Mouse (Mus musculus) left cerebral cortex, postnatal 36 days (tissue): ENCODE measurements around the gene Rap2a. TPM values are rescaled to one million over a fixed set of nuclear protein-coding genes. Genes with fewer than 3 reads are reported as not detected.

ENCODE experiments used
- DNase-seq, 2 experiments: peaks; one replicate each; pipeline ENCODE4 v3.0.0; 2021 to 2022; ENCODE audit warnings: low spot score in 2 of 2, mixed read lengths in 1 of 2
- intact Hi-C: fragments of 180-260 bp; cut with DNase I; formaldehyde crosslinking; loops from one replicate; pipeline ENCODE4 v1.15.1; 2025
- total RNA-seq, 2 experiments: library from RNA; stranded (reverse); gene quantifications; 2 replicates each; pipeline ENCODE4 v1.2.3; 2021

Gene Rap2a
- total RNA-seq, 2 experiments from 2014 or later, result 91.3 to 93.9 TPM

- no peak for DNase-seq
- intact Hi-C loops, result no loop called here
Observed at GRCm38 (mm10) chr14:120496284-120496683, 18.0 kb downstream of the Rap2a start.

- intact Hi-C loops, result no loop called here
- DNase-seq, result no peak
Observed at GRCm38 (mm10) chr14:120496827-120497226, 18.6 kb downstream of the Rap2a start.

GRCm38 (mm10) chr14:120499096-120499495 is 20.9 kb downstream of the Rap2a start:
- DNase-seq, result no peak
- intact Hi-C loops, result no loop called here

- no peak for DNase-seq
- intact Hi-C loops, result no loop called here
Observed at GRCm38 (mm10) chr14:120499601-120500000, 21.4 kb downstream of the Rap2a start.

GRCm38 (mm10) chr14:120500021-120500560 is 21.8 kb downstream of the Rap2a start:
- intact Hi-C loops, result no loop called here
- DNase-seq, result peak in 1 of 2 experiments; percentile 36

DNA sequence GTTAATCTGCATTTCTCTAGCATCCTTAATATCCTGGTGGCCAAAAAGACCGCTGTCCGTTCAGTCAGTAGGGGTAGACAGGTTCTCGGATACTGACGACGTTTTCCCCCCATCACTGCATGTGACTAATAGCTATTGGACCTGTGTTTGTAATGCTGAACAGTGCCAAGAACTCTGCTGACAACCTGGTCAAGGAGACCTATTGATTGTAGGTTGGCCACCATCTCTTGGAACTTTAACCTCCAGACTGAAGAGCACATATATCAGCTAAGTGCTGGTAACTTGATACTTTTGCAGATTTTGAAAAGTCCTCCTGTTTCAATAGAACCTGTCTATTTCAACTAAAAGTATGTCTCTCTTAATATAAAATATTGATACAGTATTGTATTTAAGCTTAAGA is 22.5 kb downstream of the Rap2a start:
- intact Hi-C loops, result no loop called here
- DNase-seq, result no peak

DNA sequence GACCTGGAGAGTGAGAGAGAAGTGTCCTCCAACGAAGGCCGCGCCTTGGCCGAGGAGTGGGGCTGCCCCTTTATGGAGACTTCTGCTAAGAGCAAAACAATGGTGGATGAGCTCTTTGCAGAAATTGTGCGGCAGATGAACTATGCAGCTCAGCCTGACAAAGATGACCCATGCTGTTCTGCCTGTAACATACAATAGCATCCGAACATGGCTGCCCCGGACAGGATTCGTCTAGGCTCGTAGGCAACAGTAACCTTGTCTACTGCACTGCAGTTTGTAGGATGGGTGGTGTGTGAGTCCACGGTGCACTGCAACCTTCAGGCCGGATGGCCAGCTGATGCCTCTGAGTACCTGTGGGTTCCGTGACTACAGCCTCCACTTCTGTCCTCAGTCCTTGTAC is 25.4 kb downstream of the Rap2a start:
- intact Hi-C loops, result no loop called here
- no peak for DNase-seq

DNA sequence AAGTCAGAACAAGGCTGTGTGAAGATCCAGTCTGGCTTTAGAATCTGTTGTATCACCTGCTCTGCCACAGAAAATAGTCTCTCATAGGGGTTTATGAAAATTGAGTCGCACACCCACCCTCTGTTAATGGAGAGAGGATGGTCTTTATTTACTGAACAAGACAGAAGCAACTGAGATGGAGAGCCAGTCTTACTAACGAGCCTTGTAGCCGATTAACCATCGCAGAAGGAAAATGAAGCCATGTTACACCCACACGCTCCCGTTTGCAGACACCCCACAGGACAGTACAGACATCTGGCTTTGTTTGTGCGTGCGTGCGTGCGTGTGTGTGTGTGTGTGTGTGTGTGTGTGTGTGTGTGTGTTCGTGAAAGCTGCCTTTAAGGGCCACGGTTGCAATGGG is 26.2 kb downstream of the Rap2a start:
- intact Hi-C loops, result no loop called here
- no peak for DNase-seq

DNA sequence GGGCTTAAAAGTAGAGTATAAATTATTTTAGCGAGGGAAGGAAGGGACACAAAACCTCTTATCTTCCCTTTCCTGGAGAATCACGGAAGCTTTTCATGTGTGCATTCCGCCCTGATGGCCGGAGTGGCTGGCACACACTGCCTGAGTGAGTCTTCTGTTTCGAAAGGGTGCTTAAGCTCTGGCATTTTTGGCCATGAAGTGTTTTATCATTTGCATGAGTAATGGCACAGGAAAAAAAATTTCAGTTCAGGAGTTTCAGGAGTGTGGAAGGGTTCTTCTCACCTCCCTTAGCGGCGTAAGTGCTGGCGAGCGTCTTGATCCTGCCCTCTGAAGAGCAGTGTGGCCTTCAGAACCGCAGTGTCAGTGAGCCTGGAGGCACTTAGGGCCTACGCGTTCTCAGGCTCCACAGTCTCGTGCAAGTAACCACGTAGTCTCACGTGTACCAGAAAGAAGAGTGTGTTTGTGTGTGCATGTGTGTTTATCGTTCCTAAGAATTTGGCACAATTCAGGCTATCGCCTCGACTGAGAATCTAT is 26.8 kb downstream of the Rap2a start:
- intact Hi-C loops, result no loop called here
- no peak for DNase-seq

DNA sequence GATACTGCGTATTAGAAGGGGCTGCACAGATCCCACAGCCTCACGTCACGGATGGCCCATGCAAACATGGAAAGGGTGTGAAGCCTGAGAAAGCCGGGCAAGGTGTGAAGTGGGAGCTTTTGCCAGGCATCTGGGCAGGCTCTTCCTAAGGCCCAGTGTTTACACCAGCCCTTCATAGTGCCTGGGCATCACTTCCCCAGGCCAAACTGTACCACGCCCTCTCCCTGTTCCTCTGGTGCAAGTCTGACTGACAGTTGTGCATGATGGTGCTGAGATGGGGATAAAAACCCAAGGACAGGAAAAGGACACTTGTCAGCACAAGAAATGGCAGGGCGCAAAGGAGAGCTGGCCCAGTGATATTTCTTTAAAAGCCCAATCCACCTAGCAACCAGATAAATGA is 27.7 kb downstream of the Rap2a start:
- no peak for DNase-seq
- intact Hi-C loops, result no loop called here

DNA sequence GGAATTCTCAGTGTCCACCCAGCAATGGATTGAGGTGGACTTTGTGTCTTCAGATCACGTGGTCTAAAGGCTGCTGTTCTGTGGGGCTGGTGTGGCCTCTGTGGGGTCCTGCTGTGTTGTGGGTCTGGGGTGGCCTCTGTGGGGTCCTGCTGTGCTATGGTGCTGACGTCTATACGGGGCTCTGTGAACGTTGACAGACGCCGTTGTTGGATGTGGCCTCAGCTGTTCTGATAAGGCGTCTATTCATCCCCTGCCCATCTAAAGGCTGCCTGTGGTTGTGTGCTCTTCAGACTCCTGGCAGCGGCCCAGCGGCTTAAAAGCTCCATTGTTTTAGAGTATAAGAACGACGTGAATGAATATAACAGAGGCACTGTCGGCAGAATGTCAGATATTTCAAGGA is 29.3 kb downstream of the Rap2a start:
- no peak for DNase-seq
- intact Hi-C loops, result no loop called here

DNA sequence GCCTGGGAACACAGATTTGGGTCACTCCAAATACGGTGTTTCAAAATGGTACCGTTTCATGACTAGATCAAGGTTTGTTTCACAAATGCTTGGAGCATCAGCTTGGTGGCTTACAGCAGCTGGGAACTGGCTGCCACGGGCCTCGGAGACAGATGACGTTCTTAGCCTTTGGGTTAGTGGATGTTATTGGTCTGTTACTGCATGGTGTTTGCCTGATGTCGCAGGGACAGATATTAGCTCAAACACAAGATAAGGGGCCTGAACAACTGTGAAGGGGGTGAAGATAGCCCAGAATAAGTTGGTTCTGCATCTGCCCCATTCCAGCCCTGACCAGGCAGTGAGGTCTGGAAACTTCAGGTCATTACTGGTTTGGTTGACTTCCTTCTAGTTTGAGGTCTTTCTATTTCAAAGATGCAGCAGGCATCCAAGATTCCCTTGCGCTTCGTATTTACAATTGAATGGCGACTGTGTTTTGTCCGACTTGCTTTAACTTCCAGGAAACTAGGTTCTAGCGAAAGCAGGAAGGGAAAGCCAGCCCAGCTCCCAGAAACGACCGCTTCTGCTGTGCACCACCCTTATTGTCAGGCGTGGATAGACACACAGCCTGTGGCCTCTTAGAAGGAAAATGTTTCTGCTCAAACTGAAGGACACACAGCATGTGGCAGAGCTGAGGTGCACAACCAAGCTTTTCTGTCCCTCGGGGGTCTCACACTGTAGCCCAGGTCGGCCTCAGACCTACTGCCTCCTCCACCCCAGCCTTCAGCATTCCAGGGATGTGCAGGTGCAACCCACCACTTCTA is 30.5 kb downstream of the Rap2a start:
- intact Hi-C loops, result no loop called here
- no peak for DNase-seq

DNA sequence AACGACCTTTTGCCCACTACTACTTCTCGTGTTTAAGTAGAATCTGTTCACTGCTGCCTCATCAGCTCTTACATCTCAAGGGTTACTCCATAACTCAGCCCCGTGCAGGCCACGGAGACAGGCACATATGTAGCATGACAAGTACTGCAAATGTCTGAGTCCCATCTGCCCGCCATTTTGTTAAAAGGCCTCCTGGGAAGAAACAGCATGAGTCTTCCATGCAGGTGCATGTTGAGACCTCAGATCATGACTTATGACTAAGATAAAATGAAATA is 31.1 kb downstream of the Rap2a start:
- intact Hi-C loops, result no loop called here
- DNase-seq, result no peak

DNA sequence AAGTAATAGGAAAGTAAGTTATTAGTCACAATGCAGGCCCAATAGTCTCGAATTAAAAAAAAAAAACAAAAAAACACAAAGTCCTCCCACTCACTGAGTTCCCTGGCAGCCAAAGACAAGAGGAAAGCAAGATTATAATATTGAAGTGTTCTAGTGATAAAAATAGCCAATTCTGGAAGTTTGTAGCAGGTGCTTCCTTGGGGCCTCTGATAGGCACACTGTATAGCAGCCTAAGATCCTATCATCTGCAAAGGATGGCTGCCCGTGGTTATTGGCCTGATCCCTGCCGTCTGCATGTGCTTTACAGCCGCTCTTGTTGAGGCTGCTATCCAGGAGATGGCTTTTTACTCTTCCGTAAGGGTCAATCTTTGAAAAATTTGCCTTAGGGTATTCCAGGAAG is 33.6 kb downstream of the Rap2a start:
- intact Hi-C loops, result no loop called here
- no peak for DNase-seq

- intact Hi-C loops, result no loop called here
- DNase-seq, result no peak
Observed at GRCm38 (mm10) chr14:120514821-120515271, 36.6 kb downstream of the Rap2a start.

DNA sequence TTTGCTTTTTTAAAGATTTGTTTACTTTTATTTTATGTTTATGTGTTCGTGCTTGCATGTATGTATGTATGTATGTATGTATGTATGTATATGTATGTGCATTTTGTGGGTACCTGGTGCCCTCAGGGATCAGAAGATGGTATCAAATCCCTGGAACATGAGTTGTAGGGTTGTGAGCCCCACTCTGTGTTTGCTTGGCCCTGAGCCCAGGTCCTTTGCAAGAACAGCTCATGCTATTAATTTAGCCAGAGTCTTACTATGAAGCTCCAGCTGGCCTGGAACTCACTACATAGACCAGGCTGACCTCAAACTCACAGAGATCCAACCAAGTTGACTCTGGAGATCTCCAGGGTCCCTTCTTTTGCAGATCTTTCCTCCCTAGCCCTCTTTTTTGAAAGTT is 37.1 kb downstream of the Rap2a start:
- DNase-seq, result no peak
- intact Hi-C loops, result no loop called here

GRCm38 (mm10) chr14:120518706-120519105 is 40.5 kb downstream of the Rap2a start:
- intact Hi-C loops, result no loop called here
- DNase-seq, result no peak

DNA sequence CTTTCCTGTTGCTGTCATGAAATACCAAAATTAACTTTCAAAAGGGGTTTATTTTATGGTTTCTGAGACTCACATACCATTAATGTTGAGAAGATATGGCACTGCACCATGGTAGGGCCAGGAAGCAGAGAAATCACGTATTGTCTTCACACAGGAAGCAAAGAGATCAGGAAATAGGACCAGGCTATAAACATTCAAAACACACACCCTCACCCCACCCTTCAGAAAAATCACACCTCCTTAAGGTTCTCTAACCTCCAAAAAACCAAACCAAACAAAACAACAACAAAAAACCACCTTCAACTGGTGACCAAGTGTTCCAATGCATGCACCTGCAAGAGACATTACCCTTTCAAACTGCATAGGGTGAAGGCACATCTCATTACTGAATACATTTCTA is 41.7 kb downstream of the Rap2a start:
- no peak for DNase-seq
- intact Hi-C loops, result no loop called here

- DNase-seq, result no peak
- intact Hi-C loops, result no loop called here
Observed at GRCm38 (mm10) chr14:120520843-120521242, 42.6 kb downstream of the Rap2a start.

- no peak for DNase-seq
- intact Hi-C loops, result no loop called here
Observed at GRCm38 (mm10) chr14:120523296-120523695, 45.1 kb downstream of the Rap2a start.

DNA sequence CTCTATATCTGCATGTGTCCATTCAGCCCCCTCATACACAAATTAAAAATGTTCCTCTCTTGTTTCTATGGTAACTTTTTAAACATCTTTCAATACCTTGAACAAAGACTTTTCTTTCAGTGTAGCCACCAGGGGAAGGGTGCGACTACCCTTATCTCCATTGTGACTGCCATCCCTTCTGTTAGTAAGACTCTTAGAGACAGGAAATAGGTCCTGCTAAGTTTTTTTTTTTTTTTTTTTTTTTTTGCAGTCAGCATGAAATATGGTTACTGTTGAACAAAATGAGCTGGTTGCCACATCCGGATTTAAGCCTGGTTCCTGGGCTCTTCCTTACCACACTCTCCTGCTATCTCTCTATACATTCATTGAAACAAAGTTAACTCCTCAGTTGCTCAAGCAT is 47.4 kb downstream of the Rap2a start:
- DNase-seq, result no peak
- intact Hi-C loops, result no loop called here

GRCm38 (mm10) chr14:120533301-120533700 is 55.1 kb downstream of the Rap2a start:
- intact Hi-C loops, result no loop called here
- no peak for DNase-seq
